Comparison of ENCODE assay signal across 9 mouse cellular contexts in genomic region chr15:100144854-100145824, GRCm38 (mm10).
DNase-seq lines count a peak whose midpoint lies in the region; ATAC-seq and TF ChIP-seq lines count a peak whose summit lies in the region.
"Had no signal": no experiment of that assay in that cellular context is flagged by ENCODE, and none has a peak within 500 bp of the region (broad histone marks: within the 10 kb centered on the region; RNA-seq: fewer than 3 reads in every experiment).

No protein-coding gene starts in this region.

- TF ChIP-seq EP300 in heart, postnatal 0 days (IDR thresholded peaks at IDR 0.05; ENCODE audit: low read depth), result no peak

- intact Hi-C loops in heart, postnatal 14 days (cut with DNase I), result loop anchor here (5.0 kb wide), 1 partner anchor 108 kb away; the partner anchor contains the start of gene Dip2b
- intact Hi-C loops in left cerebral cortex, postnatal 14 days (cut with DNase I), result no loop called here

- H3K9ac ChIP-seq in heart, postnatal 0 days (replicated peaks; ENCODE audit: low read depth, low read length), result no peak overlapping the region
- 0 out of 2 replicates have a peak overlapping the region, but pooled peaks have one; percentile 9 for H3K9ac ChIP-seq in lung, embryonic 16.5 days (ENCODE audit: low read length)
- H3K9ac ChIP-seq in hindbrain, embryonic 16.5 days (ENCODE audit: low read depth, low read length), result no peak overlapping the region
- H3K9ac ChIP-seq: liver, embryonic 14.5 days had no signal

- peaks cover 8% of the 10 kb centered on the region for H3K36me3 ChIP-seq in heart, postnatal 0 days (replicated peaks; ENCODE audit: control insufficient read depth, insufficient read depth, low read length)
- H3K36me3 ChIP-seq in lung, embryonic 16.5 days (ENCODE audit: control insufficient read depth, insufficient read depth, low read length), result no peaks in the 10 kb centered on the region
- no peaks in the 10 kb centered on the region for H3K36me3 ChIP-seq in hindbrain, embryonic 16.5 days (ENCODE audit: control insufficient read depth, insufficient read depth, low read length)

- peaks cover 14% of the 10 kb centered on the region for H3K4me1 ChIP-seq in heart, postnatal 0 days (ENCODE audit: control insufficient read depth, insufficient read depth)
- peaks cover 22% of the 10 kb centered on the region; the same call in 1 of the 2 replicates for H3K4me1 ChIP-seq in lung, embryonic 16.5 days (replicated peaks; ENCODE audit: control insufficient read depth, insufficient read depth, low read length)
- peaks cover 5% of the 10 kb centered on the region for H3K4me1 ChIP-seq in hindbrain, embryonic 16.5 days (ENCODE audit: control insufficient read depth, insufficient read depth, low read depth, low read length)

- H3K27me3 ChIP-seq in heart, postnatal 0 days (ENCODE audit: control insufficient read depth, insufficient read depth, low read length), result no peaks in the 10 kb centered on the region
- no peaks in the 10 kb centered on the region for H3K27me3 ChIP-seq in lung, embryonic 16.5 days (ENCODE audit: control insufficient read depth, insufficient read depth, low read depth, low read length)
- no peaks in the 10 kb centered on the region for H3K27me3 ChIP-seq in hindbrain, embryonic 16.5 days (replicated peaks; ENCODE audit: control insufficient read depth, insufficient read depth, low read length)

- 57% methylated on average over 15 of the region's 15 CpGs for WGBS in heart, postnatal 0 days
- WGBS in lung, embryonic 16.5 days, result 43% methylated on average over 15 of the region's 15 CpGs
- 51% methylated on average over 15 of the region's 15 CpGs for WGBS in hindbrain, embryonic 16.5 days

- H3K4me2 ChIP-seq in heart, postnatal 0 days (ENCODE audit: low read depth, low read length), result no peak overlapping the region
- no peak overlapping the region for H3K4me2 ChIP-seq in lung, embryonic 16.5 days (ENCODE audit: low read depth, low read length)
- no peak overlapping the region for H3K4me2 ChIP-seq in hindbrain, embryonic 16.5 days (ENCODE audit: low read length)

- H3K27ac ChIP-seq in heart, postnatal 0 days (ENCODE audit: low read depth), result no peak overlapping the region
- H3K27ac ChIP-seq in lung, embryonic 16.5 days (ENCODE audit: low read length), result peak overlapping the region; percentile 14; the same call in 1 of the 2 replicates
- H3K27ac ChIP-seq in hindbrain, embryonic 16.5 days (ENCODE audit: low read depth, low read length), result 0 out of 2 replicates have a peak overlapping the region, but pooled peaks have one; percentile 8
- H3K27ac ChIP-seq: liver, embryonic 14.5 days had no signal

- no peaks in the 10 kb centered on the region for H3K9me3 ChIP-seq in heart, postnatal 0 days (replicated peaks; ENCODE audit: control insufficient read depth, low read length)
- no peaks in the 10 kb centered on the region for H3K9me3 ChIP-seq in lung, embryonic 16.5 days (ENCODE audit: control insufficient read depth, low read length)
- H3K9me3 ChIP-seq in hindbrain, embryonic 16.5 days (ENCODE audit: control insufficient read depth, low read length), result no peaks in the 10 kb centered on the region

- peak; percentile 31 for DNase-seq in heart, postnatal 0 days (ENCODE audit: low spot score)
- no peak for DNase-seq in heart, postnatal 14 days
- no peak for DNase-seq in lung, postnatal 25 days (ENCODE audit: low spot score)
- peak; percentile 74 for DNase-seq in retina, postnatal 1 day
- DNase-seq in left cerebral cortex, postnatal 14 days (ENCODE audit: low spot score in 2 of 2), result no peak
- DNase-seq: kidney, postnatal 36 days had no signal

- ATAC-seq in heart, postnatal 0 days (ENCODE audit: insufficient read depth, low read depth), result peak; percentile 81
- ATAC-seq in lung, embryonic 16.5 days (ENCODE audit: low read depth), result no peak
- ATAC-seq in hindbrain, embryonic 16.5 days, result no peak

- TF ChIP-seq CTCF in heart, postnatal 0 days (IDR thresholded peaks at IDR 0.05; ENCODE audit: low read depth), result no peak; the same call in 1 of the 2 replicates

- no peak overlapping the region for H3K4me3 ChIP-seq in heart, postnatal 0 days (ENCODE audit: low read depth, low read length)
- no peak overlapping the region for H3K4me3 ChIP-seq in lung, embryonic 16.5 days (ENCODE audit: low read length)
- H3K4me3 ChIP-seq in hindbrain, embryonic 16.5 days (ENCODE audit: low read length), result no peak overlapping the region

Comparison
In these comparisons a context has a peak if more than half of its experiments do, and no peak if none do; other contexts are left out.
1. DNase-seq: peak in heart, postnatal 0 days (single experiment) and retina, postnatal 1 day (single experiment); none in heart, postnatal 14 days (0 of 2), lung, postnatal 25 days (single experiment) and left cerebral cortex, postnatal 14 days (0 of 2).